Mouse (Mus musculus) hindbrain, embryonic 14.5 days (tissue): Measurements from ENCODE around the gene Gpx5. TPM values are rescaled to one million over a fixed set of nuclear protein-coding genes. Genes with fewer than 3 reads are reported as not detected.
A peak's percentile ranks its signal among the peaks of the same experiment; 100 is the strongest.
"Not testable (repeated sequence)": the region's sequence is repeated elsewhere in the genome, so short reads cannot be mapped to it uniquely, and the experiment has no call there.

Source experiments
- ATAC-seq: fragments of 200-750 bp; cut with Nextera tagmentation; 2 replicates; pipeline ENCODE4 v1.8.0; 2017; ENCODE audit warnings: moderate number of reproducible peaks, mild to moderate bottlenecking, moderate TSS enrichment, moderate library complexity; ENCODE audit not compliant: low FRiP score
- DNase-seq: peaks from one replicate; pipeline ENCODE4 v3.0.0-alpha.2; 2015; ENCODE audit warnings: low spot score
- H3K27ac ChIP-seq: fragments of 300-500 bp; sonication (generic); 2 replicates; pipeline ENCODE4 v1.5.1; 2014; ENCODE audit warnings: mild to moderate bottlenecking, moderate library complexity
- H3K27me3 ChIP-seq: fragments of 300-500 bp; sonication (generic); 2 replicates; pipeline ENCODE4 v1.6.1; 2014; ENCODE audit warnings: mild to moderate bottlenecking, low read length, mixed read lengths; ENCODE audit not compliant: control insufficient read depth, insufficient read depth
- H3K36me3 ChIP-seq: fragments of 300-500 bp; sonication (generic); replicated peaks from 2 replicates; pipeline ENCODE4 v1.6.1; 2014; ENCODE audit not compliant: control insufficient read depth, insufficient read depth
- H3K4me1 ChIP-seq: fragments of 300-500 bp; sonication (generic); replicated peaks from 2 replicates; pipeline ENCODE4 v1.6.1; 2014; ENCODE audit warnings: antibody characterized with exemption, low read length, mixed read lengths; ENCODE audit not compliant: control insufficient read depth, insufficient read depth
- H3K4me2 ChIP-seq: fragments of 300-500 bp; sonication (generic); replicated peaks from 2 replicates; pipeline ENCODE4 v1.6.1; 2014; ENCODE audit warnings: mild to moderate bottlenecking, moderate library complexity
- H3K4me3 ChIP-seq: fragments of 300-500 bp; sonication (generic); replicated peaks from 2 replicates; pipeline ENCODE4 v1.5.1; 2014; ENCODE audit warnings: mild to moderate bottlenecking, low read length
- H3K9ac ChIP-seq: fragments of 300-500 bp; sonication (generic); 2 replicates; pipeline ENCODE4 v1.6.1; 2014
- H3K9me3 ChIP-seq: fragments of 300-500 bp; sonication (generic); 2 replicates; pipeline ENCODE4 v1.6.1; 2016; ENCODE audit warnings: low read length; ENCODE audit not compliant: control insufficient read depth
- WGBS: fragments of 180-500 bp; shearing (Covaris S2); extraction: QIAGEN DNeasy Blood & Tissue Kit; methylation state at CpG from one replicate; pipeline ENCODE4 v1.1.7; 2014; 5-methylcytosine and 5-hydroxymethylcytosine counted together
- polyA plus RNA-seq: library from polyadenylated mRNA; unstranded; fragments of >200 nt; fragmentation: Nextera tagmentation; extraction: Ambion mirVana; gene quantifications from 2 replicates; pipeline ENCODE4 v1.2.1, GENCODE M21; 2014

Gene Gpx5
- polyA plus RNA-seq, 1 experiment from 2014 or later, result not detected

DNA sequence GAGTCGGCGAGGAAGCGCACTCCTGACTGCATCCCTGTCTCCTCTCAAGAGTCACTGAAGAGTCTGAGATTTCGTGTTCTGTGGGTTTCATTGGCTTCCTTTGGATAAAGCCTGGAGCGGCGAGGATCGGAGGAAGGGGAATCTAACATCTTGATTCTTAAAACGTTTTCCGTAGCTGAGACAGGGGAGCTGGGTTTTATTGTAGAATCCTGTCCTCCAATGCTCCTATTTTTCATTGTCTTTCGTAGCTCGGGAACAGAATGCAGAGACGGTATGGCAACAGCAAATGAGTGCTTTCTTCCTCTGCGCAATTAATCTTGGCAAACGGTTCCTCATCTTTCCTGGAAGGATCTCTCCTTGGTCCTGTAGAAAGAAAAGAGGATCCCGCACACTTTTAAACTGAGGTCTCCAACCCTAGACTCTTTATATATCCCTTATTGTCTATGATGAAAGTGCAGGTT is 33.3 kb downstream of the Gpx5 start:
- peak; percentile 62 for DNase-seq

DNA sequence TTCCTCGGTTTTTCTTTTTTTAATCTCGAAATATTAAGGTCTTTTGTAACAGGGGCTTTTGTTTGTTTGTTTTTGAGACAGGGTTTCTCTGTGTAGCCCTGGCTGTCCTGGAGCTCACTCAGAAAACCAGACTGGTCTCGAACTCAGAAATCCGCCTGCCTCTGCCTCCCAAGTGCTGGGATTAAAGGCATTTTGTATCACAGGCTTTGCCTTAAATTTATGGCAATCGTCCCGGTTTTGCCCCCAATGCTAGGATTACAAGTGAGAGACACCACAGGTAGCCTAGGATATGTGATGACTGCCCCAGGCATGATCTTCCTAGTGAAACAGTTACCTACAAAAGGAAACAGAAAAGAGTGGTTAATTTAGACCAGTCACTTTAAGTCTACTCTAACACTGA is 34.0 kb downstream of the Gpx5 start:
- Histone ChIP-seq H3K27me3 (peaks cover 39% of the 10 kb centered on the region), H3K9me3 (no peaks in the 10 kb centered on the region), H3K9ac (peak overlapping the region; percentile 56), H3K4me1 (no peaks in the 10 kb centered on the region), H3K4me3 (peak overlapping the region; percentile 44), H3K27ac (no peak overlapping the region), H3K4me2 (peak overlapping the region; percentile 56), H3K36me3 (no peaks in the 10 kb centered on the region)
- WGBS, result 11% methylated on average over 6 of the region's 6 CpGs
- ATAC-seq (no peak), DNase-seq (no peak)

More for the DNA sequence above, 33.3 kb downstream of the Gpx5 start:
- ATAC-seq, result peak; percentile 13; the same call in 1 of the 2 replicates
- H3K27me3 ChIP-seq, result peaks cover 39% of the 10 kb centered on the region
- H3K4me2 ChIP-seq, result peak overlapping the region; percentile 56
- no peaks in the 10 kb centered on the region for H3K36me3 ChIP-seq
- under 1% methylated on average over 15 of the region's 15 CpGs for WGBS
- peak overlapping the region; percentile 12; the same call in 1 of the 2 replicates for H3K27ac ChIP-seq
- peak overlapping the region; percentile 44 for H3K4me3 ChIP-seq
- H3K9ac ChIP-seq, result peak overlapping the region; percentile 56
- 0 out of 2 replicates have a peak, but pooled peaks cover 3% of the 10 kb centered on the region for H3K4me1 ChIP-seq
- H3K9me3 ChIP-seq, result no peaks in the 10 kb centered on the region

DNA sequence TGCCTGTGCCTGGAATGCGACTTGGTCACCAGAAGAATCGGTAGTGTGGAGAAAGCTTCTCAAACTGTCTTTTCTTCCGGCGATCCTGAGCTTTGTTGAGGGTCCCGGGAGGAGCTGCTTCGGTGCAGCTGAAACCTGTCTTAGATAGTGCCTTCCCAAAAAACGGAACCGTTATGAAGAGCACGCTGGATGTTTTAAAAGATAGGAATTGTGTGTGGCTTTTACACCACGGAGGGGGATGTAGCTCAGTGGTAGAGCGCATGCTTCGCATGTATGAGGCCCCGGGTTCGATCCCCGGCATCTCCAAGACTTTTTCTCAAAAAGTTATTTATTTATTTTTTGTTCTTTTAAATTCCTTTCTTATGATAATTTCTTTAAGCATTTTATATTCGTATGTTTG is 38.5 kb downstream of the Gpx5 start:
- H3K27ac ChIP-seq, result no peak overlapping the region
- peak overlapping the region; percentile 53 for H3K4me2 ChIP-seq
- WGBS, result 2% methylated on average over 16 of the region's 16 CpGs
- H3K4me3 ChIP-seq, result peak overlapping the region; percentile 41
- peak; percentile 91 for DNase-seq
- H3K9me3 ChIP-seq, result no peaks in the 10 kb centered on the region
- H3K4me1 ChIP-seq, result no peaks in the 10 kb centered on the region
- no peaks in the 10 kb centered on the region for H3K36me3 ChIP-seq
- peaks cover 19% of the 10 kb centered on the region for H3K27me3 ChIP-seq
- H3K9ac ChIP-seq, result peak overlapping the region; percentile 37
- ATAC-seq, result peak; percentile 93

DNA sequence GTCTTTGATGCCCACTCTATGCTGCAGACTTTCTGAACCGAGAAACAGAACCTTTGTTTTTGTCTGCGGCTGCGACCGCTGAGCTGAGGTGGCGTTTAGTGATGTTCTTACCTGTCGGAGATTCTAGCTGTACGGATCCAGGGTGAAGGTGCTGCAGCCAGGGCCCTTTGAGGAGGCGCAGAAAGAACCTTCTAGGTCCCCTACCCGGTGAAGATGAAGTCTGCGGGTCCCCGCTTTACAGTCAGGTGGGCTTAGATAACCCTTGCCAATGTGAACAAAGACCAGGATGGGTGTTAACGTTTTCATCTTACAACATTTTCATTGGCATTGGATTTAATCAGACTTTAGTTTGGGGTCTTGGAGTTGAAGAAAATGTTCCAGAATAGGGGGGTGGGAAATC is 39.0 kb downstream of the Gpx5 start:
- Histone ChIP-seq H3K27me3 (peaks cover 19% of the 10 kb centered on the region), H3K4me3 (peak overlapping the region; percentile 41), H3K4me1 (no peaks in the 10 kb centered on the region), H3K27ac (no peak overlapping the region), H3K9me3 (no peaks in the 10 kb centered on the region), H3K9ac (peak overlapping the region; percentile 37), H3K36me3 (no peaks in the 10 kb centered on the region), H3K4me2 (peak overlapping the region; percentile 53)
- ATAC-seq, result peak; percentile 42; the same call in 1 of the 2 replicates
- under 1% methylated on average over 12 of the region's 12 CpGs for WGBS
- DNase-seq, result no peak

DNA sequence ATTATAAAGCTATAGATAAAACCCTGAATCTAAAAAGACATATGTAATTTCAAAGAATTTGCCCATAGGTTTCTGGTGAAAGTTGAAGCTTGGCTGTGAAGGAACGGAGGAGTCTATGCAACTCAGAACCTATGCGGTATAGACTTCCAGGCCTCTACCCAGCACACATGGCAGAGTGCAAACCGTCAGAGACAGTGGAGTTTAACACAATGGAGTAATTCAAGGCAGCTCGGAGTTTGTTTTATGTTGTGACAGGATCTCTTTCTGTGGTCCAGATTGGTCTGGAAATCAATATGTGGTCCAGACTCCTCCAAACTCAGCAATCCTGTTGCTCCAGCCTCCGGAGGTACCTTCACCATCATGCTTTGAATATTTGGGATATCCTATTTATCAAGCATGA is 39.5 kb downstream of the Gpx5 start:
- Histone ChIP-seq H3K27ac (no peak overlapping the region), H3K27me3 (peaks cover 19% of the 10 kb centered on the region), H3K4me2 (peak overlapping the region; percentile 53), H3K4me3 (peak overlapping the region; percentile 41), H3K36me3 (no peaks in the 10 kb centered on the region), H3K4me1 (no peaks in the 10 kb centered on the region), H3K9me3 (no peaks in the 10 kb centered on the region), H3K9ac (peak overlapping the region; percentile 37)
- ATAC-seq (no peak), DNase-seq (no peak)
- 15% methylated on average over 5 of the region's 5 CpGs for WGBS

DNA sequence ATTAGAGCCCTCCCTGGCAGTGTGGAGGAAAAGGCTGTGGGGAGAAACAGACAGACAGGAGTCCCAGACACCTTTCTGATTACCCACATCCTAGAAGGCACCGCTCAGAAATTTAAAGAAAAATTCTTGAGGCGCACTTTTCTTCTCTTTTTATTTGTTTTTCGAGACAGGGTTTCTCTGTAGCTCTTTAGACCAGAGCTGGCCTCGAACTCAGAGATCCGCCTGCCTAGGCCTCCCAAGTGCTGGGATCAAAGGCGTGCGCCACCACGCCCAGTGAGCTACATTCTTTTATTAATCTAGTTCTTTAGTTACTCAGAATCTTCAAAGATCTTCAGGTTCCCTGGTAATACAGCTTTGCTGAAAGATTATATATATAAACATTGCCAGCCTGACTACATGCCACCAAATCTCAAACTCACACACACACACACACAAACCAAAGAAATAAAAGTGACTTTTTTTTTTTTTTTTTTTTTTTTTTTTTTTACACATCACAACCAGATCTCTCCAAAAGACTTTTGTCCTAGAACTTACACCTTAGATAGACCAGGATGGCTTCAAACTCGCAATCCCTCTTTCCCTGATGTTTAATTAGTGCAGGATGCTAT is 42.4 kb downstream of the Gpx5 start:
- Histone ChIP-seq H3K4me1 (no peaks in the 10 kb centered on the region), H3K36me3 (no peaks in the 10 kb centered on the region), H3K4me2 (no peak overlapping the region), H3K9ac (no peak overlapping the region), H3K27me3 (peaks cover under 1% of the 10 kb centered on the region), H3K4me3 (no peak overlapping the region), H3K27ac (no peak overlapping the region), H3K9me3 (no peaks in the 10 kb centered on the region)
- DNase-seq (no peak), ATAC-seq (no peak)
- WGBS, result 28% methylated on average over 9 of the region's 9 CpGs

DNA sequence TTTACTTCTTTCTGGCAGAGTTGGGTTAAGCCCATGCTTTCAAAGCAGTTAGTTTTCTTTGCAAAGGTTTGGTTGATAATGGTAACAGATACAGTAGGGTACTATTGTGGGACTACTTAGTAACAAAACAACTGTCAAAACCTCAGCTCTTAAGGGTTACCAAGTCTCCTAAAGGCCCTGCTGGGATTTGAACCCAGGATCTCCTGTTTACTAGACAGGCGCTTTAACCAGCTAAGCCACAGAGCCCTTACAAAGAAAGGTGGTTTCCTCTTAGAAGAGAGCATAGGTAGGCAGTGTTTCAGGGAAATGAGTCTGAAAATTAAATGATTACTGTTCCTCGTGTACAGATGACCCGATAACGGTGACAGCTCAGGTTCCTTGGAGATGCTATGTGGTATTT is 43.5 kb downstream of the Gpx5 start:
- no peak overlapping the region for H3K27ac ChIP-seq
- no peak for ATAC-seq
- H3K9me3 ChIP-seq, result no peaks in the 10 kb centered on the region
- peaks cover 5% of the 10 kb centered on the region for H3K27me3 ChIP-seq
- H3K4me2 ChIP-seq, result no peak overlapping the region
- no peak overlapping the region for H3K4me3 ChIP-seq
- H3K9ac ChIP-seq, result no peak overlapping the region
- no peaks in the 10 kb centered on the region for H3K36me3 ChIP-seq
- H3K4me1 ChIP-seq, result no peaks in the 10 kb centered on the region
- WGBS, result 13% methylated on average over 4 of the region's 4 CpGs
- peak; percentile 49 for DNase-seq

DNA sequence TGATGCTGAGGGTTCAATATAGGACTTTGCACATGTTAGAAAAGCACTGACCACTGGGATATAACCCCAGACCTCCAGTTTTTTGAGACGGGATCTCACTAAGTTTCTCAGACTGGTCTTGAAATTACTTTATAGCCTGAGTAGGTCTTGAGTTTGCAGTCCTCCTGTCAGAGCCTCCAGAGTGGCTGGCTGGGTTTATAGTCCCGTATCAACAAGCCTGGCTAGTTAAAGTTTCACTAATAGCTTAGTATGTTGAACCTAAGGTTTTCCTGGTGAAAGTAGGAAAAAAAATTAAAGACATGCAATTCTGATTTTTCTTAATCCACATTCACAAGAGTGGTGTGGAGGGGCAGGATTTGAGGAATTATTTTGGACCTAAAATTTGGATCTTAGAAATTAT is 46.3 kb downstream of the Gpx5 start:
- peaks cover 21% of the 10 kb centered on the region for H3K27me3 ChIP-seq
- ATAC-seq, result no peak
- WGBS, result 77% methylated on average over 2 of the region's 2 CpGs

DNA sequence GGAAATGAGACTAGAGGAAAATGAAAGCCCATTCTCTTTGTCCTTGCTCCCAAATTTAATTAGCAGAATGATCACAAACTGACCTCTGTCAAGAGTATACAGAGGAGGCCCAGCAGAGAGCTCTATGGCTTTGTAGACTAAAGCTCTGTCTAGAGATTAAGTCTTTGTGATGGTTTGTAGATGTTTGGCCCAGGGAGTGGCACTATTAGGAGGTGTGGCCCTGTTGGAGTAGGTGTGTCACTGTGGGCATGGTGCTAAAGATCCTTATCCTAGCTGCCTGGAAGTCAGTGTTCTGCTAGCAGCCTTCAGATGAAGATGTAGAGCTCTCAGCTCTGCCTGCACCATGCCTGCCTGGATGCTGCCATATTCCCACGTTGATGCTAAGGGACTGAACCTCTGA is 47.6 kb downstream of the Gpx5 start:
- H3K4me3 ChIP-seq, DNase-seq, H3K36me3 ChIP-seq, H3K4me1 ChIP-seq, H3K9me3 ChIP-seq, ATAC-seq, H3K4me2 ChIP-seq, H3K27ac ChIP-seq, H3K9ac ChIP-seq: not testable (repeated sequence)
- 50% methylated on average over 1 of the region's 1 CpGs for WGBS
- H3K27me3 ChIP-seq, result peaks cover 21% of the 10 kb centered on the region

More for the DNA sequence above, 46.3 kb downstream of the Gpx5 start:
- Histone ChIP-seq H3K9me3 (no peaks in the 10 kb centered on the region), H3K4me1 (no peaks in the 10 kb centered on the region), H3K27ac (no peak overlapping the region), H3K4me2 (no peak overlapping the region), H3K4me3 (no peak overlapping the region), H3K36me3 (no peaks in the 10 kb centered on the region), H3K9ac (no peak overlapping the region)
- no peak for DNase-seq
